Mouse (Mus musculus): ENCODE results near the gene Rabl3. TPM values are rescaled to one million over a fixed set of nuclear protein-coding genes. Genes with fewer than 3 reads are reported as not detected.

The Rabl3 gene
- polyA plus RNA-seq, 1 experiment from 2014 or later, result 22.8 TPM

DNA sequence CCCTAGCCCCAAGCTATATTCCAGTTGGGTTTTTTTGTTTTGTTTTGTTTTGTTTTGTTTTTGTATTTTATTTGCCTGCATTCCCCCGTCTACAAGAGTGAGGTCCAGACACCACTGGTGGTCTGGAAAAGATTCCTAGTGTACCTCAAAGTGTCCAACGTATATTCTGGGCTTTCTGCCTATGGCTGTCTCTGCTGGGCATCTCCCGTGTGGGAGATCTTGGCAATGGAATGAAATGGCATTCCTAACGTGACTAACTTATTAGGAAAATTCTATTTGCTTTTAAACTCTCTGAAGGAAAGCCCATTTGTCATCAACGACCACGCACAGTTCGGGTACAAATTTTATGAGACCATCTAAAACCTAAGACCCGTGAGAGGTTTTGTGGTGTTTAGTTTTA is 75.7 kb downstream of the Rabl3 start:
- 80% methylated on average over 8 of the region's 8 CpGs for WGBS
- no peaks in the 10 kb centered on the region for H3K27me3 ChIP-seq (replicated peaks; ENCODE audit: control insufficient read depth, insufficient read depth, low read length)
- ATAC-seq, result no peak
- H3K9ac ChIP-seq (ENCODE audit: low read length), result no peak overlapping the region
- no peaks in the 10 kb centered on the region for H3K36me3 ChIP-seq (ENCODE audit: control insufficient read depth, insufficient read depth, low read length)
- no peak overlapping the region for H3K27ac ChIP-seq (ENCODE audit: low read depth, low read length)
- H3K4me3 ChIP-seq (ENCODE audit: low read depth, low read length), result no peak overlapping the region
- no peak overlapping the region for H3K4me2 ChIP-seq (ENCODE audit: low read length)
- DNase-seq (ENCODE audit: low spot score), result no peak
- H3K9me3 ChIP-seq (replicated peaks; ENCODE audit: control insufficient read depth, low read length), result no peaks in the 10 kb centered on the region
- no peaks in the 10 kb centered on the region for H3K4me1 ChIP-seq (ENCODE audit: control insufficient read depth, insufficient read depth, low read length)

DNA sequence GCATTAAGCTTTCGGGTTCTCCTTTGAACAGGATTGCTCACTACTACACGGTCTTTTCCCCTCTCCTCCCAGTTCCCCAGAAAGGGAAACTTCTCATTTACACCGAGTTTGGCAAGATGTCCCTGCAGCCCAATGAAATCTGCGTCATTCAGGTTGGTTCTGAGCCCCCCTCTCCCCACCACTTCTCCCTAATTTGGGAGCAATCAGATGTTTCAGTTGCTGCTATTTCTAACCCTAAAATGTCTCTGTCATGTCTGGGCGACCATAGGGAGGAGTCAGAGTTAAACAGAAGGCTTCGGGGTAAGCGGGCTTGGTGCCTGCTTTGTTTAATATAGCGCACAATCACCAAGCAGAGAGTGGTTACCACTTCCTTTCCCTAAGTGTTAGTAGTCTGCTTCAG is 76.4 kb downstream of the Rabl3 start:
- Histone ChIP-seq H3K4me3 (ENCODE audit: low read depth, low read length) (no peak overlapping the region), H3K9ac (ENCODE audit: low read length) (no peak overlapping the region), H3K27ac (ENCODE audit: low read depth, low read length) (no peak overlapping the region), H3K36me3 (ENCODE audit: control insufficient read depth, insufficient read depth, low read length) (no peaks in the 10 kb centered on the region), H3K9me3 (replicated peaks; ENCODE audit: control insufficient read depth, low read length) (no peaks in the 10 kb centered on the region), H3K27me3 (replicated peaks; ENCODE audit: control insufficient read depth, insufficient read depth, low read length) (no peaks in the 10 kb centered on the region), H3K4me1 (ENCODE audit: control insufficient read depth, insufficient read depth, low read length) (no peaks in the 10 kb centered on the region), H3K4me2 (ENCODE audit: low read length) (no peak overlapping the region)
- ATAC-seq (no peak), DNase-seq (ENCODE audit: low spot score) (no peak)
- 78% methylated on average over 8 of the region's 8 CpGs for WGBS

DNA sequence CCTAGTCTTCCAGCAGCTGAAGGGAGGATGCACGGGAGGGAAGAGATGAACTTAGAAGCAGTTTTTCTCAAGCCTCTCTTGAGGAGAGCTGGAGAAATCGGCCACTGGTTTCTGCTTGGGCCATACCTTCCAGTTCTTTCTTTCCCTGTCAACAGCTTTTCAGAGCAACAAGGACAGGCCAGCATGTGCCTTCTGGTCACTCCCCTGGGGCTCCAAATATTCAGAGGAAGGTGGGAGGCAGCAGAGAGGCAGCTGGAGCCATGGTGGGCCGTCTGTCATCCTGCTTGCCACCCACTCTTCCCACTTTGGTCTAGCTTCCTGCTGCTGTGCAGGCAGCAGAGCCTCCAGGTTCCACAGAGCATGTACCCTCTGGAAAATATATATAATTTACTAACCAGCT is 78.0 kb downstream of the Rabl3 start:
- H3K9me3 ChIP-seq (replicated peaks; ENCODE audit: control insufficient read depth, low read length), result no peaks in the 10 kb centered on the region
- DNase-seq (ENCODE audit: low spot score) (no peak), ATAC-seq (peak; percentile 40; the same call in 1 of the 2 replicates)
- no peak overlapping the region for H3K4me3 ChIP-seq (ENCODE audit: low read depth, low read length)
- 32% methylated on average over 3 of the region's 3 CpGs for WGBS
- H3K4me1 ChIP-seq (ENCODE audit: control insufficient read depth, insufficient read depth, low read length), result no peaks in the 10 kb centered on the region
- H3K27me3 ChIP-seq (replicated peaks; ENCODE audit: control insufficient read depth, insufficient read depth, low read length), result no peaks in the 10 kb centered on the region
- H3K27ac ChIP-seq (ENCODE audit: low read depth, low read length), result no peak overlapping the region
- no peak overlapping the region for H3K4me2 ChIP-seq (ENCODE audit: low read length)
- no peak overlapping the region for H3K9ac ChIP-seq (ENCODE audit: low read length)
- no peaks in the 10 kb centered on the region for H3K36me3 ChIP-seq (ENCODE audit: control insufficient read depth, insufficient read depth, low read length)

Other genes starting within 250 kb of the Rabl3 start
- gene Stxbp5l, start 154.9 kb upstream of the Rabl3 start, polyA plus RNA-seq (2014; fragmentation: Nextera tagmentation; extraction: Ambion mirVana), result 3.0 and 5.0 TPM in 2 replicates
- 42.3 and 43.9 TPM in 2 replicates for gene Gtf2e1, start 96 bp upstream of the Rabl3 start, polyA plus RNA-seq (2014; fragmentation: Nextera tagmentation; extraction: Ambion mirVana)
- not detected in 2 replicates for gene Hgd, start 40.3 kb downstream of the Rabl3 start, polyA plus RNA-seq (2014; fragmentation: Nextera tagmentation; extraction: Ambion mirVana)
- 66.3 and 71.1 TPM in 2 replicates for gene Ndufb4, start 114.6 kb downstream of the Rabl3 start, polyA plus RNA-seq (2014; fragmentation: Nextera tagmentation; extraction: Ambion mirVana)
- gene Fstl1, start 237.0 kb downstream of the Rabl3 start, polyA plus RNA-seq (2014; fragmentation: Nextera tagmentation; extraction: Ambion mirVana), result 90.2 and 101 TPM in 2 replicates

Measured in forebrain, embryonic 14.5 days (tissue).